Mouse (Mus musculus) adrenal gland, adult (tissue): ENCODE results near the gene Arf4.
A peak's percentile ranks its signal among the peaks of the same experiment; 100 is the strongest.
"Not testable (repeated sequence)": the region's sequence is repeated elsewhere in the genome, so short reads cannot be mapped to it uniquely, and the experiment has no call there.

Experiments used
- DNase-seq, 2 experiments: peaks; one replicate each; pipeline ENCODE4 v3.0.0; 2022 to 2023; ENCODE audit warnings: low spot score in 1 of 2; ENCODE audit not compliant: inconsistent age in 2 of 2

The Arf4 gene

GRCm38 (mm10) chr14:26662016-26662415 is 24.1 kb downstream of the Arf4 start:
- no peak for DNase-seq

- no peak for DNase-seq
Measured at GRCm38 (mm10) chr14:26662488-26662887, 24.6 kb downstream of the Arf4 start.

GRCm38 (mm10) chr14:26663851-26664250 is 26.0 kb downstream of the Arf4 start:
- no peak for DNase-seq

- DNase-seq = no peak
Measured at GRCm38 (mm10) chr14:26667991-26668370, 30.1 kb downstream of the Arf4 start.

- DNase-seq = peak; percentile 33 to 74
Measured at GRCm38 (mm10) chr14:26668371-26669291, 30.8 kb downstream of the Arf4 start.

- DNase-seq = peak; percentile 91 to 98
Measured at GRCm38 (mm10) chr14:26669292-26670073, 31.6 kb downstream of the Arf4 start, which contains the start of gene Pde12. Gene Pde12, minus strand, starts transcription at chr14:26669883.

GRCm38 (mm10) chr14:26670964-26671363 is 33.1 kb downstream of the Arf4 start:
- DNase-seq = no peak

- not testable (repeated sequence) for DNase-seq
Measured at GRCm38 (mm10) chr14:26671870-26672615, 34.2 kb downstream of the Arf4 start.

- DNase-seq = not testable (repeated sequence)
Measured at GRCm38 (mm10) chr14:26674476-26675169, 36.7 kb downstream of the Arf4 start.

GRCm38 (mm10) chr14:26675371-26675770 is 37.5 kb downstream of the Arf4 start:
- peak; percentile 18 to 51 for DNase-seq

- DNase-seq = no peak
Measured at GRCm38 (mm10) chr14:26675791-26676190, 37.9 kb downstream of the Arf4 start.

GRCm38 (mm10) chr14:26690727-26691126 is 52.9 kb downstream of the Arf4 start:
- DNase-seq = no peak

- no peak for DNase-seq
Measured at GRCm38 (mm10) chr14:26691363-26691762, 53.5 kb downstream of the Arf4 start.

GRCm38 (mm10) chr14:26692974-26693373 is 55.1 kb downstream of the Arf4 start, which contains the start of gene Dnah12:
Gene Dnah12, plus strand, starts transcription at chr14:26693274.
- no peak for DNase-seq

GRCm38 (mm10) chr14:26697912-26698311 is 60.0 kb downstream of the Arf4 start:
- DNase-seq = no peak

GRCm38 (mm10) chr14:26705246-26705645 is 67.4 kb downstream of the Arf4 start:
- not testable (repeated sequence) for DNase-seq
